Mouse (Mus musculus) liver, postnatal 0 days (tissue): Measurements from ENCODE around the gene Ccnl1.

Source experiments
- CTCF ChIP-seq: sonication (generic); IDR thresholded peaks from 2 replicates; pipeline ENCODE4 v1.5.1; 2016; ENCODE audit warnings: antibody characterized with exemption, low read depth
- EP300 ChIP-seq: IDR thresholded peaks from 2 replicates; pipeline ENCODE4 v1.6.1; 2016; ENCODE audit warnings: antibody characterized with exemption, low read depth, mild to moderate bottlenecking

DNA sequence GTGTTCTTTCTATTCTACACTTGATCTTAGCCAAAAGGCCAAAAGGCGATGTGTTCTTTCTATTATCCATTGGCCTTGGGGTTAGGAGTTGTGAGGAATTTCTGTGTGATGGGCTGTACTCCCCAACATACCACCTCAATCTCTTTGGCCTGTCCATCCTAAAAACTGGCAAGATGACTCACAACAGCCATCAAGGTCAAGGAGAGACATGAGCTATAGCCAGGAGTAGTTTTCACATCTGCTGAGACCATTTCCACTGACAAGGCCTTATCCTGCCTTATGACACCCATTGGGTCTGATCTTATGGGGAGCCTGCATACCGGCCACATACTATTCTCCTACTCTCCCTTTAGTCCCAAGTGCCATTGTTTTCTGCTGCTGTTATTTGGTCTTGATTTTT, 39.0 kb downstream of the Ccnl1 start:
- TF ChIP-seq CTCF (no peak), EP300 (no peak)
